Mouse (Mus musculus) T-helper 17 cell (primary cell): ENCODE results near the gene Tmem167.
"Not testable (repeated sequence)": the region's sequence is repeated elsewhere in the genome, so short reads cannot be mapped to it uniquely, and the experiment has no call there.

Experiments used
- in situ Hi-C, 2 experiments: fragments of 300-600 bp; cut with MboI, MseI; formaldehyde crosslinking; loops; 1 replicate in 1 of 2; 2 replicates in 1 of 2; pipeline ENCODE4 v1.15.1; 2025; ENCODE audit warnings: high pct_unique_total_duplicates in 2 of 2

The Tmem167 gene

GRCm38 (mm10) chr13:90088962-90089824, at the start of gene Tmem167, which contains the start of gene Xrcc4:
Gene Tmem167 (plus strand): TSS chr13:90089123.
Gene Xrcc4 (minus strand): TSS chr13:90089608.
- in situ Hi-C loops, result loop anchor here in 1 of 2 experiments (25.0 kb wide), 1 partner anchor 1698 kb away; no protein-coding TSS in a partner anchor

DNA sequence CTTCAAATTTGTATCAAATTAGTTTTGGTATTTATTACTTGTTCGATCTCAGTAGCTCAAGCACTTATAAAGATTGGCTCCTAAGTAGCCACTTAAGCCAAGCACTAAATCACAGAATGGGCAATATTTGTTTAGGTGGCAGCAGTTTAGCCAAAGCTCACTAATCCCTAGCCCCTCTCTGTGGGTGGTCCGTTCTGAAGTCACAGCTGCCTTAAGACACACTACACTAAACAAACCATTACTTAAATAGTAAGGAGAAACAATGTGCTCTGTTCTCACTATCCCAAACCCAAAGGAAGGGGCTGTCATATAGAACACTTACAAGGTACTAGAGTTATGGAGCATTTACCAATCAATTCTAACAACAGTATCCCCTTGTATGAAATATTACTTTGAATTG, 49.3 kb upstream of the Tmem167 start:
- in situ Hi-C loops, result loop anchor here in 1 of 2 experiments (10.0 kb wide), 1 partner anchor 705 kb away; no protein-coding TSS in a partner anchor

GRCm38 (mm10) chr13:90051735-90052134, 37.2 kb upstream of the Tmem167 start:
- in situ Hi-C loops, result no loop called here

- in situ Hi-C loops, result no loop called here
Observed at GRCm38 (mm10) chr13:90052408-90052807, 36.5 kb upstream of the Tmem167 start.

GRCm38 (mm10) chr13:90061877-90062276, 27.0 kb upstream of the Tmem167 start:
- in situ Hi-C loops, result no loop called here

- in situ Hi-C loops, result loop anchor here in 1 of 2 experiments (25.0 kb wide), 1 partner anchor 1697 kb away; no protein-coding TSS in a partner anchor
Observed at GRCm38 (mm10) chr13:90089825-90090183, 881 bp downstream of the Tmem167 start.

DNA sequence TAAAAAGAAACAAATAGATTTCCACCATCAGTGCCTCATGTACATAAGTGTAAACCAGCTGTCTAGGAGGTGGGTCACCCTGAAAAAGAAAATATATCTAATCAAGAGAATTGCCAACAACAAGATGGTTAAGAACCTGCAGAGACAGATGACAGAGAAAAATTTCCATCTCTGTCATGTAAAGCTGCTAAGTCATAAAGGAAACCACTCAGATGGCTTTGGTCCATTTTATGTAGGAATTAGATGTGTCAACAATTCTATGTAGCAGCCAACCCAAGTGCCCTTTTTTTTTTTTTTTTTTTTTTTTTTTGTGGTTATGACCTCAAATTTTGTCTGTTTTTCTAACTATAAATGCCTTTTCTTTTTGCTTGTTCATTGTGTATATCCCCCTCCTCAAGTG, 12.6 kb downstream of the Tmem167 start:
- in situ Hi-C loops, result no loop called here

- in situ Hi-C loops, result no loop called here
Observed at GRCm38 (mm10) chr13:90106139-90106538, 17.2 kb downstream of the Tmem167 start.

DNA sequence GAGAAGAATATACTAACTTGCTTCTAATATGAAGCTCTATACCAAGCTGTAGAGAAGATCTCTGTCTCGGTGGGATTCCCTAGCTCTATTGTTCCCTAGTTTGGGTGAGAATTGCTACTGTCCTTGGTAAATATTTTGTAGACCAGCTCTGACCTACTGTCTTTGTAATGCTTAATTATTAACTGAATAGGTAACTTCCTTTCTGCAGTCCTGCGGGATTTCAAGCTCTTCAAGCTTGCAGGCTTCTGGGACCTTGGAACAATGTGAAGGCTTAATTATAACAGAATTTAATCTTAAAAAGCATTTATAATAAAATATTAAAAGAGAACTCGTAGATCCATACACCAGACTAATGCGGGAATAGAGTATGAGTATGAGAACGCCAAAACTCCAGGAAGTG, 19.8 kb downstream of the Tmem167 start:
- in situ Hi-C loops, result not testable (repeated sequence)

GRCm38 (mm10) chr13:90111681-90112080, 22.8 kb downstream of the Tmem167 start:
- in situ Hi-C loops, result no loop called here

DNA sequence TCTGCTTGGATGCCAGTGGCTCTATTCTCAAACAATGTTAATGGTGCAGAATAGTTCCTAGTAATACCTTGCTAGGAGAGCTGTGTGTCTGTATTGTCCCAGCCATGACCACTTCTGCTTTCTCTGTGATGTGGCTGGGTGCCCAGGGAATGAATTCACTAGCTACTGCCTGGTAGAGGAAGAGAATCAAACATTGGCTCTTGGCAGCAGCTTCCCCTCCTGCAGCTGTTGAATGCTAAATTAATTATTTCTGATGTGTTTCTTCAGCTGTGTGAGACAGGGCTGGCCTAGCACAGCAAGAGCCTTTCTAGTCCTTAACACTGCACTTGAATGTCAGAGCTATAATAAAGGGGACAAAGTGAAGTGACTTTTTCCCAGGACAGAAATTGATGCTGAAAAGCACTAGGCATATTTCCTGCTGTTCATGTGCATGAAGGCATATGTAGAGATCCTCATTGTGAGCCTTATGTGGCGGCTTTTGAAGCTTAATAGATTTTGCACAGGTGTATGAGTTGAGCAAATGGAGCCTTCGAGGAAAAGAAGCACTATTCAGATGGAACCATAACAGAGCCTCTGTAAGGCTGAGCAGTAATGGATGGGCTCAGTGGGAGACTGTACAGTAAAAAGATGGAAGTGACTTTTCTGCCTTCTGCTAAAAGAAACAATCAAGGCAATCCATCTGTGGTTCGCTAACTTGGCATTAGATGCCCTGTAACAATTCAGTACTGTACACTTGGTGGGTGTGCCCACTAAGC, 47.4 kb downstream of the Tmem167 start:
- in situ Hi-C loops, result loop anchor here in 1 of 2 experiments (10.0 kb wide), 1 partner anchor 408 kb away; no protein-coding TSS in a partner anchor

- in situ Hi-C loops, result no loop called here
Observed at GRCm38 (mm10) chr13:90141681-90142080, 52.8 kb downstream of the Tmem167 start.

GRCm38 (mm10) chr13:90143245-90143644, 54.3 kb downstream of the Tmem167 start:
- in situ Hi-C loops, result no loop called here

DNA sequence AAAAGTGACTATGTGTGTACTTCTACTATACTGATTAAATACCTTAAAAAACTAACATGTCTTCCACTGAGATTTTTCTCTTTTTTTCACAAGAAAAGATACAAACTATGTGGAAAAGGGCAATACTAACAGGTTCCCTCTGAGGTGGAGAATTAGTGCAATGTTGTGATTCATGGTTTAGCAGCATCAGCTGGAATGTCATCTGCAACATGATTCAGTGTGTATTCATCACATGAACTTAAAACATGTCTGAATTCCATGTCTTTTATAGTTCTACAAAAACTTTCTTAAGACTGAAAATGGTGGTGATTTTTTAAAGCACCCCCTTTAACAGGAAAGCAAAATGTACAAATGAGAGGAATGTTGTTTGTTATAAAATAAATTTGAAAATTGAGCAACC, 63.0 kb downstream of the Tmem167 start:
- in situ Hi-C loops, result loop anchor here in 1 of 2 experiments (10.0 kb wide), 1 partner anchor 693 kb away; no protein-coding TSS in a partner anchor

- in situ Hi-C loops, result loop anchor here in 1 of 2 experiments (10.0 kb wide), 1 partner anchor 692 kb away; no protein-coding TSS in a partner anchor
Observed at GRCm38 (mm10) chr13:90152536-90153273, 63.8 kb downstream of the Tmem167 start.

DNA sequence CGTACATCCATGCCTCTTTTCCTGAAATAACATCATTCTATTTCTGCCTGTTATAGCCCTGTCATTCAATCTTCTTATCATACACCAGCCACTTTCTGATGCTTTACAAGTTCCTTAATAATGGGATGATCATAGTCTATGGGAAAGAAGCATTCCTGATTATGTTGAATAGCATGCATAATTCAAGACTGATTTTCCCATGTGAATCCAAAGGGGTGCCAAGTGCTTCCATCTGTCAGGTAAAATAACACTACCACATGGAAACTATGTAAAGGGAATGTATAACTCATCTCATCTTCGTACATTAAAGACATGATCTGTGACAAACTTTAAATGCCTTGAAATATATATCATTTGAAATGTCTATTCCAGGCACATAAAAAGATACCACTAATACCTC, 75.2 kb downstream of the Tmem167 start:
- in situ Hi-C loops, result no loop called here

DNA sequence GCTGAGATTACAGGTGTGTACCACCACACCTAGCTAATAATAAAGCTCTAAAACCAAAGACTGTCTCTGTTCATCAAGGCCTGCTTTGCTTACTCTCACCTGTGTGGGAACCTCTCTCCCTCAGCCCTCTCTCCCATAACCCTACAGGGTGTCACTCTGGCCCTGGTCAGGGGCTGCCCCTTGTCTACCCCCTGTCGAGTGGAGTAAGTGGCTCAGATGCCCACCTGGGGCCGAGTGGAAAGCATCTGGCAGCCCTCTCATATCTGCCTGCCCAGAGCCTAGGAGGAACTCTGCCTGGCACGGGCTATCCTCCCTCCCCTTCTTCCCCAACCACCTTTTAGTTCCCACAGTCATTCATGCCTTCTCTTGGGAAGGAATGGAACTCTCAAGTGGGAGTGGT, 78.1 kb downstream of the Tmem167 start:
- in situ Hi-C loops, result no loop called here

- in situ Hi-C loops, result no loop called here
Observed at GRCm38 (mm10) chr13:90170100-90170781, 81.3 kb downstream of the Tmem167 start.

DNA sequence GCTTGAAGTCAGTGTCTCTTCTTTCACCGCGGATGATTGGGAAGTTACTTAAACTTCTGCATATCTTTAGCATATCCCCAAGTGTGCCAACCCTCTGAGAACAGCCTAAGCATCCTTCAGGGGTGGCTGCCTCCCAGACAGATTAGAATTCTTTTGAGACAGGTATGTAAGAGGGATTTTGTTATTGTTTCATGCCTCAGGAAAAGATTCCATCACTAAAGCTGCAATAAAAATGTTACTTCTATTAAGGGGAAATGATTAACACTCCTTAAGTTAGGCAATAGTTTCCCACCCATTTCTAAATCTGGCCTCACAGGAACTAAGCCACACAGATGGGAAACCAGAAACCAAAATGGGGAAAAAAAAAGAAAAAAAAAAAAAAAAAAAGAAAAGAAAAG, 81.9 kb downstream of the Tmem167 start:
- in situ Hi-C loops, result no loop called here

DNA sequence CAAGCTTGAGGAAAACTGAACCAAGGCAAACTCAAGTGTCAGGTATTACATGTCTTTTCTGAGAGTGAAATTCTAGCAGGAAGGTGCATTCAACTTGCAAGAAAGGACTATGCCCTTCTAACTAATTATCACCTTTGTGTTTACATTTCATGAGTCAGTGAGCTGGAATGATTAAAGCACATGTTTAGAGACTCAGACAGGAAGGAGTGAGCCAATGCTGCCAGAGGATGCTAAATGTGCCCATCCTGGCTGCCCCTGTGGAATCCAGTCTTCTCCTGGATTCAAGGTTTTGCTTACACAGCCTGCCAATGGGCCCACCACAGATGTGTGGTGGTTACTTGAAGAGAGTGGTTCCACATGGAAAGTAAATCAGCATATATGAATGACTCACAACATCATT, 82.5 kb downstream of the Tmem167 start:
- in situ Hi-C loops, result no loop called here

DNA sequence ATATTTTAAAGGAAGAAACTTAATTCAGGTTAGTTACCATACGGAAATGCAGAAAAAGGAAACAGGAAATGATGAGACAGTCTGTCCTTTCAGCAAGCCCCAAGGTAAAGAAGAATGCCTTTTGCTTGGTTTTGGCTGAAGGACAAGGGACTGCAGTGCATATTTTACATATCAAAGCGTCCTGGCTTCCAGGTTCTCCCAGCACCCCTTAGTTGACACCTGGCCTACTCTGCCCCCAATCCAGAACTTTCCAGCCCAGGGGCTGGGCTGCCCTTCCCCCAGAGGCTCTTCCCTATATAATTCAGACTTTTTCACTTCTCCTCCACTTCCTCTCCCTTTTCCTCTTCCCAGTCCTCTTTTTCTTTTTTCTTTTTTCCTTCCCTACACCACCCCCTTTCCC, 86.7 kb downstream of the Tmem167 start:
- in situ Hi-C loops, result no loop called here
